Mouse (Mus musculus) fat pad, adult 2 months (tissue): ENCODE measurements around the gene Esr1.
"Not testable (repeated sequence)": the region's sequence is repeated elsewhere in the genome, so short reads cannot be mapped to it uniquely, and the experiment has no call there.

Source experiments
- DNase-seq: peaks from one replicate; pipeline ENCODE4 v3.0.0-alpha.2; 2011; ENCODE audit warnings: low read depth, low spot score; ENCODE audit errors: extremely low read depth

The Esr1 gene

DNA sequence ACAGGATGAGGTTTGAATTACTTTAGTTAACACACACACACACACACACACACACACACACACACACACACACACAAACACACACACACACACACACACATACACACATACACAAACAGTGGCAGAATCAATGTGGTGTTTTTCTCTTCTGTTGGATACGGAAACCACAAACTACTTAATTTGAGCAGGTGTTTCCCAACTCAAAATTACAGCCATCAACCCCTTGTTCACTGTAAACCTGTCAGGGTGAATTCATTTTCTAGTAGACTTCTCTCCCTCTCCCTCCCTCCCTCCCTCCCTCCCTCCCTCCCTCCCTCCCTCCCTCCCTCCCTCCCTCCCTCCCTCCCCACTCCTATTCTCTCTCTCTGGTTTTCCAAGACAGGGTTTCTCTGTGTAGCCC is 8.0 kb downstream of the Esr1 start:
- not testable (repeated sequence) for DNase-seq

DNA sequence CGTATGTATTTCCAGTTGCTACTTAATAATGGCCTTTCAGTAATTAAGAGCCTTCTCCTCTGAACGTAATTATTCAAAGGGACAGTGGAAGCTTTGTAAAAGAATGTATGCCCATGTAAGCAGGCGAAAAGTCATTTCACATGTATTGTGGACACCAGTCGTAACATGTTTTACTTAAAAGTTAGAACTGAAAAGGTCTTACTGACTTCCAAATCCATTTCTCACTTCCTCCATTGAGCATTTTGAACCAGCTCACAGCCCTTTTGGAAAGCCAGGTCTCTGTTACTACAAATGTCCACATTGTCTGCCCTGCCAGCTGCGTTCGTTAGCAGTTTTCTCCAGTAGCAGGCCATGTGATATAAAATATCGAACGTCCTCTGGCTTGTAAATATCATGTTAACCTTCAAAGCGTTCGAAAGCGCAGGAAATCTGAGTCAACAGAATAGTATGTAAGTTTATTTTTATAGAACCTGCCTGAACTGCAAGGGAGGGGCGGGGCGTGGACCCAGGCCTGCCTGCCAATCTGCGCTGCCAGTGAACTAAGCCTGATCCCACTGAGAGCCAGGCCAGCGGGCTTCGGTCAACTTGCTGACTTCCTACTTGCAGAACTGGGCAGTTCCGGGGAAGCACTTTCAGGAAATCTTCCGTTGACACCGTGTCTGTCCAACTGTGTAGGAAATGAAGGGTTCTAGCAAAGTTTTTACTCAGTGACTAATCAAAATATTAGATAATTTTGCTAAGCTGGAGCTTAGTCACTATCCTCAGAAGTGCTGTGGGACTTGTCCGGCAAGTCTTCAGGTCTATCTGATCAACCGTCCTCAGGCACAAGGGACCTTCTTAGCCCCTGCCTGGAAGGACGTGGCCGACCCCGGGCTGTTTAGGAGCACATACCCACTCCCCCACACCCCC is 9.5 kb downstream of the Esr1 start:
- no peak for DNase-seq

GRCm38 (mm10) chr10:4621505-4621815 is 10.1 kb downstream of the Esr1 start:
- DNase-seq: no peak

DNA sequence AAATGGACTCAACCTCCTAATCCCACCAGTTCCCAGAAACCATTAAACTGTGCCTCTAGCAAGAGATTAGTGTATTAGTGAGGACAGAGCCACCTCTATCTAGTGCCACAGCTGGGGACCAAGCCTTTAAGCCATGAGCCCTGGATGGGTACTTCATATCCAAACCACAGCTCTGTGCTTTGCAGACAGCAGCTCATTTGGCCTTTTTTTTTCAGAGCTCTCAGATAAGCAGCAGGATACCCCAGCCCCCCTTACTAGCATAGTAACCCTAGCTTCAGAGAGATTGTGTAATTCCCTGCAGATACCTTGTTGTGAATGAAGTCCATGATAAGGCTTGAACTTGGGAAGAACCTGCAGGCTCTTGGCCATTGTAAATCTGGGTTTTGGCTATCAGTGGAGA is 11.9 kb downstream of the Esr1 start:
- no peak for DNase-seq

GRCm38 (mm10) chr10:4624581-4624980 is 13.2 kb downstream of the Esr1 start:
- no peak for DNase-seq

DNA sequence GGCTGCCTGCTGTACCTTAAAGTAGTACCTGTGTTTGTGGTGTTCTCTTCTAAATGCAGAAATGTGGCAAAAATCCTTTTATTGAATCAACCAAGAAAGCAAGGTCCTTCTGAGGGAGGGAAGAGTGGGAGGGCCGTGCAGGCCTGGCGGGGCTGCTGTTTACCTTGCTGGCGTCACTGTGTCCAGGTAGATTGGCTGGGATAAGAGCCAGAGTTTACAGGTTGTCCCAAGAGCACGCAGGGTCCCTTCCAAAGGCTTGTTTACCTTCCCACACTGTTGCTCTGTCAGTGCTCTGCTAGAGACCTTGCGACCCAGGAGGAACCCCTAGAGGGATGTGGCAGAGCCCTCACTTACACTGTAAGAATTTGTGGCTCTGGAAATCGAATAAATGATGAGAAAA is 13.9 kb downstream of the Esr1 start:
- no peak for DNase-seq

DNA sequence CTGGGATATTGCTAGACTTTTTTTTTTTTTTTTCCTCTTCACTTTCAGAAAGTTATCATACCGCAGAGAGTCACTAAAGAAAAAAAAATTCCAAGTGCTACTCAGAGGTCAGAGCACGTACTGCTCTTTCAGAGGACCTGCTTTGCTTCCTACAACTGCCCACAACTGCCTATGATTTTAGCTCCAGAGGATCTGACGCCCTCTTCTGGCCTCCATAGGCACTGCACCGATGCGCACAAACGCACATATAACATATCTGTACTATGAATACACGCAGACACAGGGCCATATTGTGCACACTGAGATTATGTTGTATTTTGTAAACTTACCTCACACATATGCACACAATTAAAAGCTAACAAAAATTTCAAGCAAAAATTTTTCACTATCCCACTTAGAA is 15.0 kb downstream of the Esr1 start:
- DNase-seq: no peak

- DNase-seq: no peak
Observed at GRCm38 (mm10) chr10:4626996-4627395, 15.6 kb downstream of the Esr1 start.

DNA sequence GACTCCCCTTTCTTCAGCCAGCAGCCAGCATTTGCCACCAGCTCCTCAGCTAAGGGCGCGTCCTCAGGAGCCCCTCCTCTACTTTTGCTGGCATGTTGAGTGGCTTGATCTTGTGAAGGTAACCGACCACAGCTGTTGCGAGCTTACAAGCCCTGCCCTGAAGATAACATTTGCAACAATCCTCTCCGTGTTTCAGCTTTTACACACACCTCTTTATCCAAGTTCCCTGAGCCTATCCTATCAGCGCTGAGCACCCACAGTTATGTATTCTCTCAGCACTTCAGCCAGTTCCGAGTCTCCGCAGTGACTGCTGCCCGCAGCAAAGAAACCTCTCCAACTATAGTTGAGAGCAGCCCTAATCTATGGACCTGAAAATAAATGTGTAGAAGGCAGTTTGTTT is 16.0 kb downstream of the Esr1 start:
- DNase-seq: no peak

GRCm38 (mm10) chr10:4629314-4629713 is 17.9 kb downstream of the Esr1 start:
- DNase-seq: no peak

- no peak for DNase-seq
Observed at GRCm38 (mm10) chr10:4632211-4632704, 20.9 kb downstream of the Esr1 start.

- DNase-seq: no peak
Observed at GRCm38 (mm10) chr10:4633287-4634030, 22.1 kb downstream of the Esr1 start.

DNA sequence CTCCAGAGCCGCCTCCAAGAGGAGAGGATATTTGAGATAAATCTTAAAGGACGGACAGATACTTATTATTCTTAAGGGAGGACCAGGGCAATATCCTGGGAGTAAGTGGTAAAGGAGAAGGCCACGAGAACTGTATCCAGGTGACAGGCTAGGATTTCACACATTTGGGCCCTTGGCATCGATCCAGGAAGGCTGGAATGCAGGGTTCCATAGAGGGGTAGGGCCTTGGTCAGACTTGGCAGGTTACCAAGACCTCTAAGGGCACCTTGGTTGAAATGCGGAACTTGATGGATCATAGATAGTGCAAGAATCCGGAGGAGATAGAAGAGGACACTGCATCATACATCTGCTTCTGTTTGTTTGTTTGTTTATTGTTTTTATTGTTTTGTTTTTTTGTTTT is 24.3 kb downstream of the Esr1 start:
- DNase-seq: no peak

DNA sequence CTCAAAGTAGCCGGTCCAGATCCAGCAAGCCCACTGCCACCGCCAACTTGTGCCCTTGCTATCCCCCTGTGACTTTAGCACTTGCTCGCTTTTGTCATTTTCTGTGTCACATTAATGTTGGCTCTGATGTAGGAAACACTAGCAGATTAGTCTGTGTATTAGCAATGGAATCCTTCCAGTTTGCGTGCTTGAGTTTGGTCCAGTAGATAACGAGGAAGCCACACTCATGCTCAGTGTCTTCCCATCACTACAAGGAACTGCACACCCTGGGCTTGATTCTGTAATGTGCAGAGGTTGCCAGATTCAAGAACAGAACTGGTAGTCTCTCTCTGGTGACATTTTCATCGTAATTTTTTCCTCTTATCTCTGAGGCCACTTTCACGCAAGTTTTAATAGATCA is 34.7 kb downstream of the Esr1 start:
- no peak for DNase-seq

GRCm38 (mm10) chr10:4646851-4647250 is 35.5 kb downstream of the Esr1 start:
- DNase-seq: no peak

- no peak for DNase-seq
Observed at GRCm38 (mm10) chr10:4665380-4665779, 54.0 kb downstream of the Esr1 start.

- peak; percentile 64 for DNase-seq
Observed at GRCm38 (mm10) chr10:4667006-4667405, 55.6 kb downstream of the Esr1 start.

GRCm38 (mm10) chr10:4670053-4670452 is 58.7 kb downstream of the Esr1 start:
- DNase-seq: no peak

DNA sequence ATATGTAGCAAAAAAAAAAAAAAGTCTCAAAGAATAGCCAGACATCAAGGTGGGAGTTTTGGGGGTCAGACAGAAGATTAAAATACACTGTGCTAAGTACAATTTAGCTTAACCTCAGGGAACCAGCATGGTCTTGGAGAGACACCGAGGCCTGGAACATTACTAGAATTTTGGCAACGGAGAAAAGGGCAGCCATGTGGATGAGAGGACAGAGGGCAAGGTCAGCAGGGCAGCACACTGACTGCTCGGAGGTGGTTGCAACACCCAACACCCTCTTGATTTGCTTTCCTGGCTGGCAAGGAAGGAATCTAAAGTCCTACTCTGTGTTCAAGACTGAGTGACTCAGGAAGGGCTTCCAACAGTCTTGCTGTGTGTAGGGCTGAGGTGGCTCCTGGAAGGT is 60.5 kb downstream of the Esr1 start:
- no peak for DNase-seq

- no peak for DNase-seq
Observed at GRCm38 (mm10) chr10:4673311-4673816, 62.0 kb downstream of the Esr1 start.

- not testable (repeated sequence) for DNase-seq
Observed at GRCm38 (mm10) chr10:4674983-4675592, 63.7 kb downstream of the Esr1 start.

DNA sequence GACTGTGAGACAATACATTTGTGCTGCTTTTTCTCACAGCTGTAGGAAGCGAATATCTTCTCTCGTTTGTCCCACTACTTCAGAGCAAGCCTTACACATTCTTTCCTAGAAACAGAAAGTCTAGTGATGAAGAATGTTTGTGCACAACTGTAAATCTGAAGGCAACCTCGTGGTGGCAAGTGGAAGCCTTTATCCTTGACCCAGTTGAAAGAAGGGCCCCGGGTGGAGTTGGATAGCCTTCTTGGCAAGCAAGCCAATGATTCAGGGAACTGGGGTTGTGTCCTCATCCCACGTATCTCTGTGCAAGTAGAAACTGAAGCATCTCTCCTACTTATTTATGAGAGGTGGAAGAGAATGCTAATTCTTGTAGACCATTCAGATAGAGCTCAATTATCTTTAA is 71.7 kb downstream of the Esr1 start:
- DNase-seq: peak; percentile 67
